Mouse (Mus musculus) erythroblast, embryonic 14.5 days (primary cell): ENCODE measurements around the gene Fam178b.

Source experiments
- GATA1 ChIP-seq: IDR thresholded peaks from 2 replicates; pipeline ENCODE4 v1.6.1; 2012; ENCODE audit warnings: low read length, inconsistent platforms, mixed read lengths
- TAL1 ChIP-seq: IDR thresholded peaks from 3 replicates; pipeline ENCODE4 v1.6.1; 2012; ENCODE audit warnings: low read length, inconsistent platforms, mixed read lengths

DNA sequence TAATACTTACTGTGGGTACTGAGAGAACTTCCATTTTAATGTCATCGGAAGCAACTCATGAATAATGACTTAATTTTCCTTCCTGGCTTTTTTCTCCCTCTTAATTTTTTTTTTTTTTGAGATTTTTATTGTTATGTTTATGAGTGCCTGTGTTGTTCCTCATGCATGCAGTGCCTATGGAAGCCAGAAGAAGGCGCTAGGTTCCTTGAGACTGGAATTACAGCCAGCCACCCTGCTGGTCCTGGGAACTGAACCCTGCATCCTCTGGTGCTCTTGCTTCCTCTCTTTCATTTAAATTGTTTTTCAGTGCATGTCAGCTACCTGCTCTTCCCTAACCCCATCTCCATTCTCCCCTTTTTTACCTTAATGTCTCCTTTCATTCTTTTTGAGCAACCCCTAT, 169.3 kb downstream of the Fam178b start:
- TF ChIP-seq TAL1 (no peak), GATA1 (no peak)
